Mouse (Mus musculus): ENCODE data around the gene Hoxc4.

Gene Hoxc4

DNA sequence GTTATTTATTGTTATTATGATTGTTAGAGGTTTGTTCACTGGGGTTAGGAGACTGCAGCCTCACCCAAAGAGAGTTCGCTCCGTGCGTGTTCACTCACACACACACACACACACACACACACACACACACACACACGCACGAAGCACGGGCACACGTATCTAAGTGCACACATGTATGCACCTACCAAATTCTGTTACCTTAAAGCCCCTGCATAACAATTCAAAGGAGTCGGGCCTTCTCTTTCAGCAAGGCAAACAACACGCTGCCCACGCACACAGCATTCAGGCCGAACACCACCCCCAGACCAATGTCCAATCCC lies 41.2 kb downstream of the Hoxc4 start:
- in situ Hi-C loops (cut with MboI; ENCODE audit: low pct_unique_long_range_greater_than_20kb in 1 of 2, low sequenced_read_pairs in 2 of 2, unreplicated experiment in 1 of 2) = no loop called here

DNA sequence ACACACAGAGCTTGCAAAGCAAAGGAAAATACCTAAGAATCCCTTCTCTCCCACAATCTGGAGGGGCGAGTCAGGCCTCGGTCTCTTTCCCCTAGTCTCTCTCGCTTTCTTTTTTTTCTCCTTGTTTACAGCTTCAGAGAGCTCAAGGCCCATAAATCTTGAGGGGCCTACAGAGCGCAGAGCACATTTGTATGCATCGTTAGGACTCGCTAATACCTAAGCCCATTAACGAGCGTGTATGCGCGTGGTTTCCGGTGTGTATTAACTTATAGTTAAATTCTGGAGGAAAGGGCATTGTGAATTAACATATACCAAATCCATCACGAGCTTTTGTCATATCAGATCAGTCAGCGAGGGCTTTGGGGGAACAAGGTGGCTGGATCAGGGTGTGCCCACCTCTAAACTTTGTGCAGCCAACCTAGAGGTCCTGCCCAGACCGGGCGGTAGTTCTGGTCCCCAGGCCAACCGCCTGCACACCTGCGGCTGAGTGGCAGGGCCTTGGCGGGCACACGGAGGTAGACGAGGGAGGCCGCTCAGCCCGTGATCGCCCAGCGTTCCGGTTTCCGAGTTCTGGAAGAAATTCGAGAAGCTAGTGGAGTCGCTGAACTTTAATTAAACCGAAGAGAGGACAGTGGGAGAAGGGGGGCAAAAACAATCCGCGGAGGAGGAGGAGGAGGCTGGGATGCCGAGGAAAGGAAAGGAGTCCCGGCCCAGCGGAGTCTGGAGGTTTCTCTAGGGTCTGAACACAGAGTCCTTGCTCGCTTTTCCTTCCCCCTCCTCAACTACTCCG lies 41.8 kb downstream of the Hoxc4 start:
- in situ Hi-C loops (cut with MboI; ENCODE audit: low pct_unique_long_range_greater_than_20kb in 1 of 2, low sequenced_read_pairs in 2 of 2, unreplicated experiment in 1 of 2) = no loop called here

DNA sequence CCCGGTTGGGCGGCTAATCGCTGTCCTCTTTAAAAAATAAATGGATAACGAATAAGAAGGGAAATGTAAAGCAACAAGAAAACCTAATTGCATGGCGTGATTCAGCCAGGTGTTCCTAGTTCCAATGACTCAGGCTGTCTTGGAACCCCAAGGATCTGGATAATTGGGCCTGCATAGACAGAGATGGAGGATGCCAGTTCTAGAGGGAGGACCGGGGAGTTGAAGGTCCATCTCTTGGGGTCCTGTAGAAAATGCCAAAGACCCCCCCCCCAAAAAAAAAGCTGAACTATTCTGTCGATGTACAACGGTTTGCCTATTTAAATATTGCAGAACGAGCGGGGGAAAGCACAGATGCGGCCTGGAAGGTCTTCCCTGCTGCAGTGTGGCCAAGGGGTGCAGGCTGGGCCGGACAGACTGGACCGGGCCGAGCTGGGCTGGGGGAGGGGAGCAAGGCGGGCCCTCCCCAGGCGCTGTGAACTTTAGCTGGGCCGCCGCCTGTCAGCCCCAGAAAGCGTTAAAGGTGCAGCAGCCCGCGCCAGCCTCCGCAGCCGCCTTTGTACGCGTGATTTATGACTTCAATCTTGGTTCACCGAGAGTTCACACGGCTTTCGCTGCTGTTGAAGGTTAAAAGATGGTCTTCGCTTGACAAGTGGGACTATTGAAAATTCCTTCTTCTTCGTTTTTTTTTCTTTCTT lies 42.5 kb downstream of the Hoxc4 start:
- in situ Hi-C loops (cut with MboI; ENCODE audit: low pct_unique_long_range_greater_than_20kb in 1 of 2, low sequenced_read_pairs in 2 of 2, unreplicated experiment in 1 of 2) = no loop called here

DNA sequence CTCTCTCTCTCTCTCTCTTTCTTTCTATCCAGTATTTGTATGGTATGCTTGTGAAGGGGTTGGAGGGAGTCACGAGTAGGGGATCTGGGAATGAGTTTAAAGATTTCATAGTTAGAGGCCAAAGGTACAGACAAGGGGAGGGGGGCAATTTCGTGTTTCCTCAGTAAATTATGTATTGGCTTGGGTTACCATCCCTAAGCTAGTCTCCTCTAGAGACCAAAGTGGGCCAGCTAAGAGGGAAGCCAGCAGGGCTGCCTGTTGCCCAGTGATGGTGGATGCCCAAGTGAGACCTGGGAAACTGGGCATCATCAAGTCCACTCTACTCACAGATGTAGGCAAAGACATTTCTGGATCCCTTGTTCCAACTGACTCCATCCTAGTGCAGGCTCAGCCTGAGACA lies 43.3 kb downstream of the Hoxc4 start:
- in situ Hi-C loops (cut with MboI; ENCODE audit: low pct_unique_long_range_greater_than_20kb in 1 of 2, low sequenced_read_pairs in 2 of 2, unreplicated experiment in 1 of 2) = no loop called here

DNA sequence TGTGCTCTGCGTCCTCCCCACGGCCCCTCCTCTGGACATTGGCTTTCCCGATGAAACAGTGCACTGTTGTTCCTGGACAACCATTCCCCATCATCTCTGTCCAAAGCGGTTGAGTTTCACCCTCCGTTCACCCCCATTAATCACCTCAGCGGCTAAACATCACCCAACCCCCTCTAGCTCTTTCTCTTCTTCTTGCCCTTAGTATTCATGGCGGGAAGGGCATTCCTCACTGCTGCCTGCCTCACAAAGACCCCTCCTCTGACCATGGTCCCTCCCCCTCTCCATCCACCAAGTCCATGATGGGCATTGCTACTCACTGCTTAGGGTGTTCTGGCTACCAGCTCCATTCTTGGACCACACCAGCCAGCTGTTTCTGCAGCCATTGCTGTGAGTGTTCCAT lies 46.9 kb downstream of the Hoxc4 start:
- in situ Hi-C loops (cut with MboI; ENCODE audit: low pct_unique_long_range_greater_than_20kb in 1 of 2, low sequenced_read_pairs in 2 of 2, unreplicated experiment in 1 of 2) = no loop called here

DNA sequence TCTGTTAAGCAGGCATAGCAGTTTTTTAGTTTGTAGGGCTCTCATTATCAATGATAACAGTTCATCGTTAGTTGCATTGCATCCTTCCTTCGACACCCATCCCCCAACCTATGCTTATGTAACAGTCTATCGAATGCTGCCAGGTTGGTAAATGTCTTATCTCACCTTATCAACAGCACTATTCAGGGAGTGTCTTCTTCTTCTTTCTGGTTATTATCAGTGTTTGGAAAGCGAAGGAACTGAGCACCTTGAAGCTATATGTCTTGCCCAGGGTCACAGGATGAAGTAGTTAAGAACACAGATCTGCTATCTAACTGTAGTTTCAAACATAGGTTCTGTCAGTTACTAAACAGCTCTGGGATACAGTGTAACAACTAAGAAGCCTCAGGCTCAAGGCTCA lies 49.0 kb downstream of the Hoxc4 start:
- in situ Hi-C loops (cut with MboI; ENCODE audit: low pct_unique_long_range_greater_than_20kb in 1 of 2, low sequenced_read_pairs in 2 of 2, unreplicated experiment in 1 of 2) = no loop called here

DNA sequence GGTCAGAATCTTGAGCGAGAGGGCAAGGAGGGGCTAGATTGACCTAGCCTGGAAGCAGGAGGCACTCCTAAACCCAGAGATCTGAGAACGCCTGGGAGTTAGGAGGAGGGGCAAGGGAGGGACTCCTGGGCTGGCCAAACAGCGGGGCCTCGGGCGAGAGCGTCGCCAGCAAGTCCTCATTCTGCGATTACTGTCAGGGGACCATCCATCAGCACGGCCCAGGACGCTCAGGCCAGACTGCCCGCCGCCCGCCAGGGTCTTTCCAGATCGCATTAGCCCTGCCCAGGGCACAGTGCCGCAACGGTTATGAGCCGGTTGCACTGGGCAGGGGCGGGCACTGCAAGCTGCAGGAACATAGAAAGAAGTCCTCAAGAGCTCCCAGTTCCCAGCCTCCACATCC lies 50.4 kb downstream of the Hoxc4 start:
- in situ Hi-C loops (cut with MboI; ENCODE audit: low pct_unique_long_range_greater_than_20kb in 1 of 2, low sequenced_read_pairs in 2 of 2, unreplicated experiment in 1 of 2) = no loop called here

DNA sequence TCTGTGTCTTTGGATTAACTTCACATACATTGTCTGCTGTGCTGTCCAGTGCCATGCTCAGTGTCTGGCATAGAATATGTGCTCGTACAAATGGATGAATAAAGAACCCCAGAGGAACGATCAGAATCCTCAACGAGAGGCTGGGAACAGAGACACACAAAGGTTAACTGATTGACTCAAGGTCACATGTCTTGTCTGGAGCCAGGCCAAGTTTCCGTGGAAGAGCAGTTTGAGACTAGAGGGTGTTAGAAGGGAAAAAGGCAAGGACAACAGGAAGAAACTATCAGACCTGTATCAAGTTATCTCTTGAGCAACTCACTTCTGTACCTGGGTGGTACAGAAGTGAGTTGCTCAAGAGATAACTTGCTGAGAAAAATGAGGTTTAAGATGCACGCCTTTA lies 52.5 kb downstream of the Hoxc4 start:
- in situ Hi-C loops (cut with MboI; ENCODE audit: low pct_unique_long_range_greater_than_20kb in 1 of 2, low sequenced_read_pairs in 2 of 2, unreplicated experiment in 1 of 2) = no loop called here

DNA sequence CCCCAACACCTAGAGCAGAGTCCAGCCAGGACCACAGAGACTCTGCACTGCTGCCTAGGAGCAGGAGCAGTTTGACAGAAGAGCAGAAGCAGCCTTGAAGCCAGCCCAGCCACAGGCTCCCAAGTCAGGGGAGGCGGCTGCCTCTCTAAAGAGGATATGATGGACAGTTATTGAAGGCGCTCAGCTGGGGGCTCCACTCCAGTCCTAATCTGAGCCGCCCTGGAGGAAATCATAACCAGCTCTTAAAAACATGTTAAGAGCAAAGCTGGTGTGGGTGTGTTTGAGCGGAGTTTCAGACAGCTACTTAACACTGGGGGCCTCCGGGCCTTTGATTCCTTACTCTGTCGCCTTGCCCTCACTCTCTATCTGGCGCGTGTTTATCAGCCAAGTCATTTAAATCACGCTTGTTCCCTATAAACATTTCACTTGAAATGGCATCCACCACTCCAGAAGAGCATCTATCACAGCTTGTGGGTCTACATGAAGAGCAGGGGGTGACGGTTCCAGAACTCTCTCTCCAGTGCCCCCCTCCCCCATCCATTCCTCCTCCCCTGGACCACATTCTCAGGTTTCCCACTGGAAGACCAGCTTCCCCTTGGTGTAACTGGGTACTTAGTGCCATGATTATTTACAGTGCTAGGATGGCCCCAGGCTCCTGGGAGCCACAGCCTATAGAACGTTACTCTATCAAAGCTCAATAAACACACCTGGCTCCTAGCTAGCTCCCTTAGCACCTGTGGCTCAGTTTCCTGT lies 56.1 kb downstream of the Hoxc4 start:
- in situ Hi-C loops (cut with MboI; ENCODE audit: low pct_unique_long_range_greater_than_20kb in 1 of 2, low sequenced_read_pairs in 2 of 2, unreplicated experiment in 1 of 2) = no loop called here

DNA sequence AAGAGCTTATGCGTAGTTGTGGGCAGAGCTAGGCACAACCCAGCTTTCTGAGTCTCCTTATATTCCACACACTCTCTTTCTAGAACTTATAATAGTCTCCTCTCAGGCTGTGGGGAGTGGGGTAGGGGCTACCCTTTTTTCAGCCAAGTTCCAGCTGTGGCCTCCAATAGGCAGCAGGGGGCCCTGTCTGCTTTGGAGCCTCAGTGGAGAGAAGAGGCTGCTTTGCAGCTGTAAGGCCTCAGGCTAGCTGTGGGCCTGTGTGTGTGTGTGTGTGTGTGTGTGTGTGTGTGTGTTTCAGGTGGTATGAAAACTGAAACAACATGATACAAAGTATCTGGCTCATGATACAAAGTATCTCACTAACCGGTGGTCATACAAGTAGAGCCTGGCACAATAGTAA lies 58.9 kb downstream of the Hoxc4 start:
- in situ Hi-C loops (cut with MboI; ENCODE audit: low pct_unique_long_range_greater_than_20kb in 1 of 2, low sequenced_read_pairs in 2 of 2, unreplicated experiment in 1 of 2) = no loop called here

DNA sequence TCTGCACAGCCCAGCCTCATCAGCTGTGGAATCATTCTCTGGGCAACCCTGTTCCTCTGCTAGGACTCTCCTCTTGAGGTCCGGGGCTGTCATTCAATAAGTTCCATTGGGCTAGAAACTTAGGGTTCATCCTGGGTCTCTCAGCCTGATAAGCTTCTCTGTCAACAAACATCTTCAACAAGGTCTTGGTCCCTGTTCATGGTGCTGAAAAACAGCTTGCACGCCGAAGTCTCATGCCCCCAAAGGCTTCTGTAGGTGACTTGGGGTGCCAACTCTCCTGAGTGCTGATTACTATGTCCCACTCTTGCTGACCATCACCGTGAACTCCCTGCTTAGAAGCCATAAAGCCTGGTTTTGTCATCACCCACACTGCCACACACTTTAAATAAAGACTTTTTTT lies 63.9 kb downstream of the Hoxc4 start:
- in situ Hi-C loops (cut with MboI; ENCODE audit: low pct_unique_long_range_greater_than_20kb in 1 of 2, low sequenced_read_pairs in 2 of 2, unreplicated experiment in 1 of 2) = no loop called here

DNA sequence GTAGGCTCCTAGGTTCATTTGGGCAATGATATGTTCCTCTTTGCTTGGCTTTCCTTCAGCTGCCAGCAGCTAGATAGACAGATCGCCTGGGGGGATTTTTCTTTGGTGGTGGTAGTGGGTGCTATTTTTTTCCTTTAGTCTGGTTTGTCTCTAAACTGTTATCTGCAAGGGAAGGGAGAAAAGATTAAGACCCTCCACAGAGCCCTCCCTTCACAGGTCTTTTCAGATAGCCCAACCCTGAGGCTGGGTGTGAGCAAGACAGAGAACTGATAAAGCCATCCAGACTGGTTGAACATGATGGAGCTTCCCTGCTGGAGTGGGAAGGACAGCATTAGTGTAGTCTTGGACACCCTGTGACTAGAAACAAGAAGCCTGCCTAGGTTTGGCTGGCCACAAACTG lies 64.9 kb downstream of the Hoxc4 start:
- in situ Hi-C loops (cut with MboI; ENCODE audit: low pct_unique_long_range_greater_than_20kb in 1 of 2, low sequenced_read_pairs in 2 of 2, unreplicated experiment in 1 of 2) = no loop called here

DNA sequence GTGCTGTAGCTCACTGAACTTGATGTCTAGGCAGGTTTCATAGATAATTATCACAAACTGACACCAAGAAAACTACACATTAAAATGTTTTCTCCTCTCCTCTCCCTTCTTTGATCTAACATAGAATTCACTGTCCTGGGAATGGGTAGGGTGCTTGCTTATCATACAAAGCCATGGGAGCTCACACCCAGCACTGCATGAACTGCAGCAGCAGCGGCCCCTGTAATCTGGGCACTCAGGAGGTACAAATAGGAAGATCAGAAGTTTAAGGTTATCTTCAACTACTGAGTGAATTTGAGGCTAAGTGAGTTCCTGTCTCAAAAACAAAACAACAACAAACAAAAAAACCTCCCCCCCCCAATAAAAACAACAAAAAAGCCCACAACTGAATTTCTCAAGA lies 66.2 kb downstream of the Hoxc4 start:
- in situ Hi-C loops (cut with MboI; ENCODE audit: low pct_unique_long_range_greater_than_20kb in 1 of 2, low sequenced_read_pairs in 2 of 2, unreplicated experiment in 1 of 2) = no loop called here

DNA sequence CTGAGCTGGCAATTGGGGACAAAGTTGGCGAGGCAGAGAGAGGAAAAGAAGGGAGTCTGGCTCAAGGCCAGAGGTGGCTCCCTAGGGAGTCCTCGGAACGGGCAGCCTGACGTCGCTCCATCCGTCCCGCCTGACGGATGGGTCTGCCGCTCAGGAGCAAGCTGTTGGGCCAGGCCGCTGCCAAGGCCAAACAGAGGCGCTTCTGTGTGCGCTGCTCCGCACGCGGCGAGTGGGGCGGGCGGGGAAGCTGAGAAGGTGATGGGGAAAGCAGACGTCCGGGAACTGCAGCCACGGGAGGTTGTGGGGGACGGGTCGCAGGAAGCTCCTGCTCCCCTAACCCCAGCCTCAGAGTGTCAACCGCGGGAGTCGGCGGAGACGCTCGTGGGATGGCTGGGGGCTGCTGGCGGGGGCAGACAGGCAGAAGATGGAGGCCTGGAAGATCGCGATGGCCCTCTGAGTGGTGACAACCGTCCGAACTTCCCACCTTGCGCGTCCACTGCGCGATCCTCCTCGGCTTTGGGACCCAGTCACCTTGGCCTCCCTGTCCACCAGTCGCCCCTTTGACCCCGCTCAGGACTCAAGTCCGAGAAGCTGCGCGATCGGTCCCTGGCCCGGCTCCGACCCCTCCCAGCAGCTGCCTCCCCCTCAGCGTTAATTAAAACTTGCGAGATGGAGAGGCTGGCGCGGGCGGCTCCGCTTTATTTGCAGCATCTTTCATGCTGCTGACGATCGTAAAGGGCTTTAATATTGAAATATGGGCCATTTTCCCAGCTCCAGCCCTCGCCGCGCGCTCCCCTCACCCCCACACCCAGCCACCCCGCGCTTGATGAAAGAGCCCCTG lies 67.3 kb downstream of the Hoxc4 start:
- in situ Hi-C loops (cut with MboI; ENCODE audit: low pct_unique_long_range_greater_than_20kb in 1 of 2, low sequenced_read_pairs in 2 of 2, unreplicated experiment in 1 of 2) = no loop called here

All from mouse embryonic stem cell (cell line).